Mouse (Mus musculus) right cerebral cortex, adult 18-20 months (tissue): ENCODE results near the gene Rasgrf1.
A peak's percentile ranks its signal among the peaks of the same experiment; 100 is the strongest.

Experiments
- DNase-seq: peaks from one replicate; pipeline ENCODE4 v3.0.0; 2022; ENCODE audit warnings: mixed read lengths

Rasgrf1 gene

GRCm38 (mm10) chr9:89907941-89908340, 1.8 kb upstream of the Rasgrf1 start:
- DNase-seq = no peak

GRCm38 (mm10) chr9:89908601-89909000, 1.1 kb upstream of the Rasgrf1 start:
- peak; percentile 60 for DNase-seq

GRCm38 (mm10) chr9:89910011-89910400, 298 bp downstream of the Rasgrf1 start:
- DNase-seq = no peak

GRCm38 (mm10) chr9:89910741-89911444, 1.2 kb downstream of the Rasgrf1 start:
- DNase-seq = no peak

GRCm38 (mm10) chr9:89911891-89912549, 2.3 kb downstream of the Rasgrf1 start:
- no peak for DNase-seq

- no peak for DNase-seq
Observed at GRCm38 (mm10) chr9:89913135-89913534, 3.4 kb downstream of the Rasgrf1 start.

GRCm38 (mm10) chr9:89916471-89916870, 6.8 kb downstream of the Rasgrf1 start:
- DNase-seq = no peak

GRCm38 (mm10) chr9:89917431-89917830, 7.7 kb downstream of the Rasgrf1 start:
- DNase-seq = no peak

- DNase-seq = peak; percentile 72
Observed at GRCm38 (mm10) chr9:89918832-89919231, 9.1 kb downstream of the Rasgrf1 start.

- no peak for DNase-seq
Observed at GRCm38 (mm10) chr9:89921121-89921520, 11.4 kb downstream of the Rasgrf1 start.

- no peak for DNase-seq
Observed at GRCm38 (mm10) chr9:89922666-89923065, 13.0 kb downstream of the Rasgrf1 start.

GRCm38 (mm10) chr9:89924836-89925235, 15.1 kb downstream of the Rasgrf1 start:
- DNase-seq = no peak

- no peak for DNase-seq
Observed at GRCm38 (mm10) chr9:89928497-89928896, 18.8 kb downstream of the Rasgrf1 start.

- no peak for DNase-seq
Observed at GRCm38 (mm10) chr9:89940428-89940827, 30.7 kb downstream of the Rasgrf1 start.

GRCm38 (mm10) chr9:89946830-89947229, 37.1 kb downstream of the Rasgrf1 start:
- DNase-seq = no peak

GRCm38 (mm10) chr9:89948602-89949001, 38.9 kb downstream of the Rasgrf1 start:
- no peak for DNase-seq

GRCm38 (mm10) chr9:89953596-89954215, 44.0 kb downstream of the Rasgrf1 start:
- no peak for DNase-seq

GRCm38 (mm10) chr9:89954860-89955479, 45.3 kb downstream of the Rasgrf1 start:
- no peak for DNase-seq

- DNase-seq = no peak
Observed at GRCm38 (mm10) chr9:89958959-89959358, 49.3 kb downstream of the Rasgrf1 start.

GRCm38 (mm10) chr9:89964091-89964490, 54.4 kb downstream of the Rasgrf1 start:
- DNase-seq = no peak

GRCm38 (mm10) chr9:89967716-89968115, 58.0 kb downstream of the Rasgrf1 start:
- DNase-seq = no peak

- DNase-seq = no peak
Observed at GRCm38 (mm10) chr9:89968836-89969450, 59.2 kb downstream of the Rasgrf1 start.

GRCm38 (mm10) chr9:89970271-89970670, 60.6 kb downstream of the Rasgrf1 start:
- no peak for DNase-seq
